Mouse (Mus musculus): ENCODE measurements around the gene Nrgn. TPM values are rescaled to one million over a fixed set of nuclear protein-coding genes. Genes with fewer than 3 reads are reported as not detected.

Nrgn gene
- polyA plus RNA-seq, 1 experiment: 7.7 TPM

DNA sequence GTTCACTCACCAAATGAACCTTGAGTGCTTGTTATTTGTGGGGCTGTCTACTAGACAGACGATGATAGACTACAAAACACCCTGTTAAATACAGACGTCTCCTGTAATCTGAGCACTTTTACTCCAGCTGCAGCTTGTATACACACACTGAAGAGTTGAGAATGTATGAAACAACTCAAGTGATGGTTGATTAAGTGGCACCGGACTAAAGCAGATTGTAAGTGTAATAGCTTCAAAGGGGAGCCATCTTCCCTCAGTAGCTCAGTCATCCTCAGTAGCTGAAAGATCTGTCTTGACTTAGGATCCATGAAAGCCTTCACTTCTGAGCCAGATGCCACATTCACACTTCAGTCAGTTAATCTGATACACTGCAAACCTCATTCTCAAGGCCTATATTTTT, 56.9 kb downstream of the Nrgn start:
- DNase-seq: no peak
- WGBS: 64% methylated on average over 3 of the region's 3 CpGs
- no peak for TF ChIP-seq CTCF (conservative IDR thresholded peaks at IDR 0.05; ENCODE audit: insufficient read depth, insufficient read length, low read depth, low read length)
- no peak for TF ChIP-seq POLR2A (IDR thresholded peaks at IDR 0.05; ENCODE audit: low read depth, low read length)
- Histone ChIP-seq H3K36me3 (ENCODE audit: control insufficient read depth, insufficient read depth, low read length) (no peaks in the 10 kb centered on the region), H3K4me3 (ENCODE audit: insufficient read depth, low read depth, low read length) (no peak overlapping the region), H3K27me3 (replicated peaks; ENCODE audit: control insufficient read depth, insufficient read depth, low read length) (no peaks in the 10 kb centered on the region), H3K4me1 (ENCODE audit: control insufficient read depth, insufficient read depth, low read length) (no peaks in the 10 kb centered on the region), H3K27ac (ENCODE audit: insufficient read depth, low read depth, low read length) (no peak overlapping the region)

Other genes with a start within 250 kb of the Nrgn start
- gene Ccdc15, start 204.5 kb downstream of the Nrgn start, polyA plus RNA-seq (2012; rRNA removed): 0.64 TPM in 2 replicates
- gene Hepacam, start 185.6 kb downstream of the Nrgn start, polyA plus RNA-seq (2012; rRNA removed): 0.03 and 0.09 TPM in 2 replicates
- 25.4 and 27.6 TPM in 2 replicates for gene Robo4, start 151.0 kb downstream of the Nrgn start, polyA plus RNA-seq (2012; rRNA removed)
- gene Robo3, start 119.7 kb downstream of the Nrgn start, polyA plus RNA-seq (2012; rRNA removed): 14.4 and 18.7 TPM in 2 replicates
- gene Msantd2, start 63.6 kb downstream of the Nrgn start, polyA plus RNA-seq (2012; rRNA removed): 12.1 and 15.7 TPM in 2 replicates
- gene Esam, start 24.8 kb downstream of the Nrgn start, polyA plus RNA-seq (2012; rRNA removed): 54.9 and 55.5 TPM in 2 replicates
- gene Vsig2, start 13.6 kb downstream of the Nrgn start, polyA plus RNA-seq (2012; rRNA removed): 7.6 and 9.1 TPM in 2 replicates
- 17.8 and 18.3 TPM in 2 replicates for gene Siae, start 2.8 kb upstream of the Nrgn start, polyA plus RNA-seq (2012; rRNA removed)
- 3.1 and 3.5 TPM in 2 replicates for gene Spa17, start 60.8 kb upstream of the Nrgn start, polyA plus RNA-seq (2012; rRNA removed)
- 34.6 and 34.8 TPM in 2 replicates for gene Tbrg1, start 104.4 kb upstream of the Nrgn start, polyA plus RNA-seq (2012; rRNA removed)
- gene Panx3, start 116.3 kb upstream of the Nrgn start, polyA plus RNA-seq (2012; rRNA removed): not detected in 2 replicates
- gene Olfr160, start 163.3 kb upstream of the Nrgn start, polyA plus RNA-seq (2012; rRNA removed): not detected in 2 replicates
- not detected in 2 replicates for gene Olfr874, start 192.2 kb upstream of the Nrgn start, polyA plus RNA-seq (2012; rRNA removed)
- not detected in 2 replicates for gene Olfr875, start 219.0 kb upstream of the Nrgn start, polyA plus RNA-seq (2012; rRNA removed)